Mouse (Mus musculus): ENCODE results near the gene Yy1.

DNA sequence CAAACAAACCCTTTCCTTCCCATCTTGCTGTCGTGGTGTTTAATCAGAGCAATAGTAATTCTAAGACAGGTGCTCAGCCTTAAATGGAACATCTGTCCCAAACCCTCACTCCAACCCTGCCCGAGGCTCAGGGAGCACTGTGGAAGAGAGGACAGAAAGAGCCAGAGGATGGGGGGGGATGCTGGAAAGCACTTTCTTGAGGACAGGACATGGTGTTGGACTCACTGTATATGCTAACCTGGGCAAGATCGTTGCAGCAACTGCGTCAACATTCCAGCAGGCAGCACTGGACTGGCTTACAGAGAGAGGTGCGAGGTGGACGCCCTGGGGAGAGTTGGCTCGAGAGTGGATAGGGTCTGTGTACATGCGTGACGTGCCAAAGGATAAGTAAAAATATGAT is 43.3 kb upstream of the Yy1 start:
- no peak for TF ChIP-seq POLR2A (IDR thresholded peaks at IDR 0.05; ENCODE audit: low read depth, low read length)
- no peak for TF ChIP-seq CTCF (IDR thresholded peaks at IDR 0.05; ENCODE audit: extremely low read depth, insufficient read depth, insufficient read length, insufficient replicate concordance)
